In the genomic region with DNA sequence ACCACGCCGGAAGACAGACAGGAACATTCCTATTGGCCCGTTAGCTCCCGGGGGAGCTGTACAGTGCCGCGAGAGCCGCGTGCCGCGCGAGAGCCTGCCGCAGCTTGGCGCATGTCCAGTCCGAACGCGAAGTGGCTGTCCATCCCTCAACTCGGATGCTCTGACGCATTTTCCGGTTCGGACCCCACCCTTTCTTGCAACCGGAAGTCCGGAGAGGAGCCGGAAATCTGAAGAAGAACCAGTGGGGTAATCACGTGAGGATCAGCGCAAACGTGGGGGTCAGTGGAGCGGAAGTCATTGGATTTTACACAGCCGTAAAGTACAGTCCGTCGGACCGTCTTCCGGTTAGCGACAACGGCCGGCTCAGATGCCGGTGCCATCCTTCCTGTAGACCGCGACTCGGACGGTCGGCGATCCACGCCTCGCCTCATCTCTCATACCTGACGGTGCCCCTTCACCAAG, we compare ENCODE assay signal across 8 mouse cellular contexts. TPM values are rescaled to one million over a fixed set of nuclear protein-coding genes. Genes with fewer than 3 reads are reported as not detected.
DNase-seq lines count a peak whose midpoint lies in the region; ATAC-seq and TF ChIP-seq lines count a peak whose summit lies in the region.

A gene (plus strand): TSS at position 230 of the 462 bp plus-strand sequence.

- WGBS in hindbrain, embryonic 16.5 days: 72% methylated on average over 45 of the region's 45 CpGs

- peak; percentile 96 for ATAC-seq in hindbrain, embryonic 16.5 days
- no peak for ATAC-seq in megakaryocyte progenitor cell, adult 5-6 weeks (replicated peaks; ENCODE audit: poor library complexity)

- peak; percentile 93 for DNase-seq in adrenal gland, adult 8-10 months
- peak; percentile 85 to 95 for DNase-seq in cerebellum, postnatal 4 days (ENCODE audit: low spot score in 2 of 2)
- DNase-seq in gastrocnemius, adult 2 months: peak; percentile 96
- DNase-seq in left cerebral cortex, adult 8-10 months (ENCODE audit: low spot score in 2 of 2): peak; percentile 76 to 95
- DNase-seq in mesoderm, embryonic 11.5 days (ENCODE audit: low read depth, low spot score): peak; percentile 96
- peak; percentile 95 for DNase-seq in right cerebral cortex, postnatal 4 days

- peak within 1 kb of the TSS; percentile 35 for H3K9ac ChIP-seq in hindbrain, embryonic 16.5 days (ENCODE audit: low read depth, low read length)

- no peak for TF ChIP-seq CTCF in gastrocnemius, adult 2 months (IDR thresholded peaks at IDR 0.05)

- peaks cover 6% of the 10 kb centered on the region for H3K4me1 ChIP-seq in hindbrain, embryonic 16.5 days (ENCODE audit: control insufficient read depth, insufficient read depth, low read depth, low read length)

- peak within 1 kb of the TSS; percentile 68 for H3K4me3 ChIP-seq in gastrocnemius, adult 2 months
- H3K4me3 ChIP-seq in hindbrain, embryonic 16.5 days (ENCODE audit: low read length): peak within 1 kb of the TSS; percentile 40

- H3K4me2 ChIP-seq in hindbrain, embryonic 16.5 days (ENCODE audit: low read length): peak within 1 kb of the TSS; percentile 74

- H3K36me3 ChIP-seq in hindbrain, embryonic 16.5 days (ENCODE audit: control insufficient read depth, insufficient read depth, low read length): peaks cover 73% of the 10 kb centered on the region

- no peaks in the 10 kb centered on the region for H3K9me3 ChIP-seq in hindbrain, embryonic 16.5 days (ENCODE audit: control insufficient read depth, low read length)

- H3K27ac ChIP-seq in gastrocnemius, adult 2 months: peak within 1 kb of the TSS; percentile 83
- H3K27ac ChIP-seq in hindbrain, embryonic 16.5 days (ENCODE audit: low read depth, low read length): peak within 1 kb of the TSS; percentile 63

- H3K27me3 ChIP-seq in hindbrain, embryonic 16.5 days (replicated peaks; ENCODE audit: control insufficient read depth, insufficient read depth, low read length): no peaks in the 10 kb centered on the region

- intact Hi-C loops in gastrocnemius, adult 2 months (cut with DNase I): no loop called here

RNA-seq across cellular contexts. Expression of the gene that starts here (rescaled TPM):
- 10 to 100 TPM; 28.1 to 32.3 (median 29.7) TPM for total RNA-seq in adrenal gland, adult 8-10 months (2022)
- 10 to 100 TPM; 11.1 to 12.8 TPM for total RNA-seq in gastrocnemius, adult 2 months (2021)
- 32.2 and 36.7 TPM in 2 replicates for polyA plus RNA-seq in hindbrain, embryonic 16.5 days (2015; fragmentation: Nextera tagmentation; extraction: Ambion mirVana)
- total RNA-seq in left cerebral cortex, adult 8-10 months (2022): 10 to 100 TPM; 15.5 to 18.6 (median 18.2) TPM
- total RNA-seq in megakaryocyte progenitor cell, adult 5-6 weeks (2015): 8.7 and 12.3 TPM in 2 replicates
- total RNA-seq in megakaryocyte progenitor cell, adult 5-6 weeks (2017): 6.1 and 11.0 TPM in 2 replicates
